Mouse (Mus musculus) liver, embryonic 13.5 days (tissue): ENCODE results near the gene Olfr362. TPM values are rescaled to one million over a fixed set of nuclear protein-coding genes. Genes with fewer than 3 reads are reported as not detected.
"Not testable (repeated sequence)": the region's sequence is repeated elsewhere in the genome, so short reads cannot be mapped to it uniquely, and the experiment has no call there.

Experiments
- ATAC-seq: fragments of 200-750 bp; cut with Nextera tagmentation; 2 replicates; pipeline ENCODE4 v1.8.0; 2017; ENCODE audit warnings: low read depth, mild to moderate bottlenecking, moderate number of reproducible peaks, moderate library complexity
- DNase-seq: peaks from one replicate; pipeline ENCODE4 v3.0.0; 2022
- H3K27ac ChIP-seq: fragments of 300-500 bp; sonication (generic); 2 replicates; pipeline ENCODE4 v1.5.1; 2015; ENCODE audit warnings: moderate library complexity, mild to moderate bottlenecking, inconsistent platforms
- H3K27me3 ChIP-seq: fragments of 300-500 bp; sonication (generic); 2 replicates; pipeline ENCODE4 v1.6.1; 2015; ENCODE audit warnings: mild to moderate bottlenecking, inconsistent platforms
- H3K36me3 ChIP-seq: fragments of 300-500 bp; sonication (generic); 2 replicates; pipeline ENCODE4 v1.6.1; 2015; ENCODE audit warnings: mild to moderate bottlenecking, inconsistent platforms
- H3K4me1 ChIP-seq: fragments of 300-500 bp; sonication (generic); replicated peaks from 2 replicates; pipeline ENCODE4 v1.6.1; 2015; ENCODE audit warnings: inconsistent platforms
- H3K4me2 ChIP-seq: fragments of 300-500 bp; sonication (generic); 2 replicates; pipeline ENCODE4 v1.6.1; 2015; ENCODE audit warnings: inconsistent platforms, mild to moderate bottlenecking, moderate library complexity
- H3K4me3 ChIP-seq: fragments of 300-500 bp; sonication (generic); replicated peaks from 2 replicates; pipeline ENCODE4 v1.5.1; 2015; ENCODE audit warnings: mild to moderate bottlenecking, inconsistent platforms
- H3K9ac ChIP-seq: fragments of 300-500 bp; sonication (generic); 2 replicates; pipeline ENCODE4 v1.6.1; 2015; ENCODE audit warnings: mild to moderate bottlenecking, inconsistent platforms
- H3K9me3 ChIP-seq: fragments of 300-500 bp; sonication (generic); replicated peaks from 2 replicates; pipeline ENCODE4 v1.6.1; 2016; ENCODE audit warnings: inconsistent platforms
- WGBS: fragments of 180-500 bp; shearing (Covaris S2); methylation state at CpG from one replicate; pipeline ENCODE4 v1.1.7; 2015; ENCODE audit not compliant: insufficient replicate concordance; 5-methylcytosine and 5-hydroxymethylcytosine counted together
- polyA plus RNA-seq: library from polyadenylated mRNA; unstranded; fragments of >200 nt; fragmentation: Nextera tagmentation; extraction: Ambion mirVana; gene quantifications from 2 replicates; pipeline ENCODE4 v1.2.1, GENCODE M21; 2015

The Olfr362 gene
- polyA plus RNA-seq: not detected in 2 replicates

GRCm38 (mm10) chr2:37117810-37118209, at the start of gene Olfr362:
TSS of gene Olfr362 (minus strand) at chr2:37117910.
- Histone ChIP-seq H3K27ac (no peak within 1 kb of the TSS), H3K4me3 (no peak within 1 kb of the TSS), H3K4me1 (no peaks in the 10 kb centered on the region), H3K9ac (no peak within 1 kb of the TSS), H3K9me3 (no peaks in the 10 kb centered on the region), H3K36me3 (no peaks in the 10 kb centered on the region), H3K4me2 (no peak within 1 kb of the TSS), H3K27me3 (no peaks in the 10 kb centered on the region)
- DNase-seq (no peak), ATAC-seq (no peak)
- 71% methylated on average over 1 of the region's 1 CpGs for WGBS

DNA sequence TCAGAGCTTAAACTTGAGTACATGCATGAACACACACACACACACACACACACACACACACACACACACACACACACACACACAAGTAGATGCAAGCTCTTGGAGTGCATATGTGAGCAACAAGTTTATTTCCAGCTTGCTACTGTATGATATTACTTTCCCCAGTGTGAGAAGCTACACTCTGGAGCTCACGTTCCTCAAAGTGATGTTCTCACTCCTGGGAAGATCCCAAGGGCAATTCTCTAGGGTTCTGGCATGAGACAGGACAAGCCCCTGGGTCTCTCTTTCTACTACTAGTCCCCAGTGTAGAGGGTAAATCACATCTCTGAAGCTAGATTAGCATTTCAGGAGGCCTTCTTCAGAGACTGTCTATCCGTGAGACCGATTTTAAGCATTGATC, 21.3 kb upstream of the Olfr362 start, which contains the start of gene Olfr364-ps1:
Gene Olfr364-ps1 (plus strand): TSS at position 301 of the 400 bp plus-strand sequence.
- 56% methylated on average over 3 of the region's 3 CpGs for WGBS

DNA sequence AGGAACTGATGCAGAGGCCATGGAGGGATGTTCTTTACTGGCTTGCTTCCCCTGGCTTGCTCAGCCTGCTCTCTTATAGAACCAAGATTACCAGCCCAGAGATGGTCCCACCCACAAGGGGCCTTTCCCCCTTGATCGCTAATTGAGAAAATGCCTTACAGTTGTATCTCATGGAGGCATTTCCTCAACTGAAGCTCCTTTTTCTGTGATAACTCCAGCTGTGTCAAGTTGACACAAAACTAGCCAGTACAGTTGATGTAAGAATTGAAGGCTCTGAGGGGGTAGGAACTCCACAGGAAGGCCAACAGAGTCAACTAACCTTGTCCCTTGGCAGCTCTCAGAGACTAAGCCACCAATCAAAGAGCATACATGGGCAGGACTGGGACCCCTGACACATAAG, 28.5 kb downstream of the Olfr362 start, which contains the start of gene Olfr361:
Gene Olfr361 (minus strand): TSS at position 101 of the 400 bp plus-strand sequence.
- whole genome bisulfite sequencing: 63% methylated on average over 1 of the region's 1 CpGs
- not testable (repeated sequence) for H3K9ac ChIP-seq, DNase-seq, H3K27ac ChIP-seq, H3K4me1 ChIP-seq, H3K27me3 ChIP-seq, H3K4me2 ChIP-seq, H3K4me3 ChIP-seq, H3K9me3 ChIP-seq, H3K36me3 ChIP-seq, ATAC-seq

More for the DNA sequence above, 21.3 kb upstream of the Olfr362 start, which contains the start of gene Olfr364-ps1:
- Histone ChIP-seq H3K9ac (no peak within 1 kb of the TSS), H3K9me3 (no peaks in the 10 kb centered on the region), H3K4me1 (no peaks in the 10 kb centered on the region), H3K27me3 (no peaks in the 10 kb centered on the region), H3K36me3 (no peaks in the 10 kb centered on the region), H3K4me3 (no peak within 1 kb of the TSS), H3K4me2 (no peak within 1 kb of the TSS), H3K27ac (no peak within 1 kb of the TSS)
- ATAC-seq: no peak
- DNase-seq: no peak

- H3K4me1 ChIP-seq: no peaks in the 10 kb centered on the region
- H3K9me3 ChIP-seq: no peaks in the 10 kb centered on the region
- DNase-seq (no peak), ATAC-seq (no peak)
- no peak within 1 kb of the TSS for H3K9ac ChIP-seq
- H3K27me3 ChIP-seq: no peaks in the 10 kb centered on the region
- H3K36me3 ChIP-seq: no peaks in the 10 kb centered on the region
- H3K4me3 ChIP-seq: no peak within 1 kb of the TSS
- no peak within 1 kb of the TSS for H3K4me2 ChIP-seq
- no peak within 1 kb of the TSS for H3K27ac ChIP-seq
These were observed 52.3 kb downstream of the Olfr362 start, which contains the start of gene Olfr360 for GRCm38 (mm10) chr2:37065446-37065845. TSS of gene Olfr360 (plus strand) at chr2:37065746.

Other genes with a start within 250 kb of the Olfr362 start
- not detected in 2 replicates for gene Olfr352, start 249.4 kb downstream of the Olfr362 start, polyA plus RNA-seq
- not detected in 2 replicates for gene Olfr353, start 225.0 kb downstream of the Olfr362 start, polyA plus RNA-seq
- gene Olfr354, start 212.2 kb downstream of the Olfr362 start, polyA plus RNA-seq: not detected in 2 replicates
- not detected in 2 replicates for gene Olfr355, start 189.0 kb downstream of the Olfr362 start, polyA plus RNA-seq
- not detected in 2 replicates for gene Olfr356, start 180.8 kb downstream of the Olfr362 start, polyA plus RNA-seq
- gene Olfr357, start 124.1 kb downstream of the Olfr362 start, polyA plus RNA-seq: not detected in 2 replicates
- not detected in 2 replicates for gene Olfr358, start 108.6 kb downstream of the Olfr362 start, polyA plus RNA-seq
- gene Olfr360, start 52.2 kb downstream of the Olfr362 start, polyA plus RNA-seq: not detected in 2 replicates
- gene Olfr361, start 28.6 kb downstream of the Olfr362 start, polyA plus RNA-seq: not detected in 2 replicates
- not detected in 2 replicates for gene Olfr364-ps1, start 21.4 kb upstream of the Olfr362 start, polyA plus RNA-seq
- not detected in 2 replicates for gene Olfr365, start 70.3 kb upstream of the Olfr362 start, polyA plus RNA-seq
- not detected in 2 replicates for gene Olfr366, start 93.7 kb upstream of the Olfr362 start, polyA plus RNA-seq
- not detected in 2 replicates for gene Olfr368, start 208.6 kb upstream of the Olfr362 start, polyA plus RNA-seq
- gene Pdcl, start 241.4 kb upstream of the Olfr362 start, polyA plus RNA-seq: 13.0 and 18.1 TPM in 2 replicates